Mouse (Mus musculus): Measurements from ENCODE around the gene Papss2. TPM values are rescaled to one million over a fixed set of nuclear protein-coding genes. Genes with fewer than 3 reads are reported as not detected.

The Papss2 gene
- polyA plus RNA-seq, 2 experiments from 2014 or later = 0.16 to 0.35 TPM

DNA sequence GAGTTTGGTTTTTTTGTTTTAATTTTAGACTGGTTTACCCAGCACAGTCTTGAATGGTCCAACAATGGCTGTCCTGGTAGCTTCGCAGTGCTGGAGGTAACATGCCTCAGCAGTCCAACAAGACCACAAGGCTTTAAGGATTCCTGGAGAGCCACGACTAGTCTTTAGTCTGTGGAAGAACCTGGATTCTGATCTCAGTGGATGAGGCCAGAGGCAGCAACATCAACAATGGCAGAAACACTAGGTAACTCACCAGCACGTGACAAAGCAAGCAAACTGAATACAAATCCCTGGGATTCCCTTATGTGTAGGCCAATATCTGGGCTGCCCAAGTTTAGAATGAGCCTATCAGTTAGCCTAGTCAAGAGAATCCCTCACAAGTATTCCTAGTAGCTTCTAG is 117.9 kb downstream of the Papss2 start:
- no peak for ATAC-seq

GRCm38 (mm10) chr19:32715201-32715600 is 119.6 kb downstream of the Papss2 start:
- no peak for ATAC-seq

GRCm38 (mm10) chr19:32715681-32716080 is 120.1 kb downstream of the Papss2 start:
- ATAC-seq = no peak

Other genes with a start within 250 kb of the Papss2 start
- 10 to 100 TPM; 42.2 to 48.0 TPM for gene Sgms1, start 206.1 kb upstream of the Papss2 start, polyA plus RNA-seq (2017; shearing (Covaris generic))
- gene Rpl9-ps6, start 129.2 kb upstream of the Papss2 start, polyA plus RNA-seq (2017; shearing (Covaris generic)) = 100 to 1,000 TPM; 201 to 619 TPM
- gene Minpp1, start 110.0 kb upstream of the Papss2 start, polyA plus RNA-seq (2017; shearing (Covaris generic)) = 1 to 10 TPM; 6.0 to 8.4 TPM
- 10 to 100 TPM; 85.5 to 94.9 TPM for gene Atad1, start 144.0 kb downstream of the Papss2 start, polyA plus RNA-seq (2017; shearing (Covaris generic))
- gene Pten, start 161.7 kb downstream of the Papss2 start, polyA plus RNA-seq (2017; shearing (Covaris generic)) = 10 to 100 TPM; 12.8 to 17.3 TPM